Mouse (Mus musculus) frontal cortex, postnatal 14 days (tissue): ENCODE results near the gene Gm29797.

Experiments
- DNase-seq, 2 experiments: peaks; one replicate each; pipeline ENCODE4 v3.0.0; 2022; ENCODE audit warnings: low spot score in 2 of 2

Gene Gm29797

DNA sequence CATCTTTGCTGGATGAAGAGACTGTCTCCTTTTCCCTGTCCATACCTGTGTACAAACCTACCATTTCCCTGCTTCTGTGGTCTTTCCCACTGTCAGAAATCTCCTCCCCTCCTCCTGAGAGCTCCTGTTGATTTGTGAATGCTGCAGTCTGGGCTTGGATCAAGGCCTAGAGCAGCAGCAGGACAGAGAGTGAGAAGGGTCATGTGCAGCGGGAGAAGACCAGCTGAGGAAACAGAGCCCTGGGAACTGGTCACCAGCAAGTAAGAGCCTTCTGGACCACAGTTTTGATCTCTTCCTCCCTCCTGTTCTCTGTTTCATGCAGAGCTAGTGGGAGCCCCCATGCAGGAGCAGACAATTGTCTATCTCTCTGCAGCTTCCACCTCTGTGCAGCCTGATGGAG lies 38.9 kb downstream of the Gm29797 start:
- DNase-seq: no peak

DNA sequence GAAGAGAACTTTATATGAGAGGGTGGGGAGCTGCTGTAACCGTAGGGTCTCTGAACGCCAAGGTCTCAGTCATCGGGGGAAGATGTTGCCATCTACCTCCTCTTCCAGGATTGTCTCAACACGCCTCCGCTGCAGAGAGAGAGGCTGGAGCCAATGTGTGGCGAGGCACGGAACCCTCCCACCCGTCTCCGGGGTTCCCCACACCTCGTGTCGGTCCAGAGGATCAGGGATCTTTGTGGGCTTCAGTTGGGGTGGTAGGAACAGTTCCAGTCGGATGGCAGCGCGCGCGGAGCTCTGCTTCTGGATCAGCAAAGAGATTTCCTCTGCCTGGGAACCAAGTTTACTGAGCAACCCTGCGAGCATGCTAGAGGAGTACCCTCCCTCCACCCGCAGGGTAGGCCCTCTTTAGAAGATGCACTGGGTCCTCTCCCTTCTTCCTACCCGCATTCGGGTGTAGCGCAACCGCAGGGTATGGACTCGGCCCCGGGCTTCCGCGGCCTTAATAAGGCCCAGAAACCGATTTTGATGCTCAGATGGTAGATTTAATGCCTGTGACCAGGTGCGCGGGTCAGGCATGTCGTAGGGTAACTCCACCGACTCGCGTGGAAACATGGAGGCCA lies 40.1 kb downstream of the Gm29797 start:
- no peak for DNase-seq

DNA sequence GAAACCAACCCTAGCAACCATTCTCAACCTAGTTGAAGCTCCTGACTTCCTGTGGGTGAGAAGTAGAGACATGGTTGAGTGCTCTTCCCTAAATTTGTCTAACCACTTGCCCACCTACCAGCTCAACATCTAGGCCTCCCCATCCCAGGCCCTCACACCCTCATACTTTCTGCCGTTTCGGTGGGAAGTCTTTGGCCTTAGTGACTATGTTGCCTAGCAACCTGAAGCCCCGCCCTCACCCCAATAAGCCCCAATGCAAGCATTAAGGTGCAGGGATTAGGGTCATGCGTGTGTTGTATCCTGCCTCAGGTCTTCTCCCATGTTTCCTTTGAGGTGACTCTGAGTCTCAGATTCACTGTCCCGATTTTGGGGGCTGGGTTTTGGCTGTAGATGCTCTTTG lies 41.4 kb downstream of the Gm29797 start, which contains the start of gene Lkaaear1:
TSS of gene Lkaaear1 (minus strand) at position 202 of the 400 bp plus-strand sequence.
- DNase-seq: no peak

DNA sequence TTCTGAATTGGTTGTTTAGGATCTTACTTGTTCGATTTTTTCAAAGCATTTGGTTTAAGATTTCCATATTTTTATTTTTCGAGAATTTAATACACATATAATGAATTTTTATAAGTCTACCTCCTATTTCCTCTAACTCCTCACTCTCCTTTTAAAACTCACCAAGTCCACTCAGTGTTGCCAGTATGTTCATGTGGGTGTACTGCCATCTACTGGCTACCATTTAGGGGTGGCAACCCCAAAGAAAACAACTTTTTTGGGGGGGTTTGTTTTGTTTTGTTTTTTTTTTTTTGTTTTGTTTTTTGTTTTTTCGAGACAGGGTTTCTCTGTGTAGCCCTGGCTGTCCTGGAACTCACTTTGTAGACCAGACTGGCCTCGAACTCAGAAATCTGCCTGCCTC lies 49.8 kb downstream of the Gm29797 start:
- DNase-seq: no peak
